Comparison of ENCODE assay signal across 8 mouse cellular contexts in genomic region chr10:91180301-91180700, GRCm38 (mm10). TPM values are rescaled to one million over a fixed set of nuclear protein-coding genes. Genes with fewer than 3 reads are reported as not detected.
DNase-seq lines count a peak whose midpoint lies in the region; ATAC-seq and TF ChIP-seq lines count a peak whose summit lies in the region.

No protein-coding gene starts in this region.

- no peak for TF ChIP-seq CTCF in intestine, postnatal 0 days (IDR thresholded peaks at IDR 0.05; ENCODE audit: low read depth)

- no peaks in the 10 kb centered on the region for H3K27me3 ChIP-seq in megakaryocyte, embryonic 14.5 days (replicated peaks)
- no peaks in the 10 kb centered on the region for H3K27me3 ChIP-seq in embryonic facial prominence, embryonic 10.5 days (replicated peaks; ENCODE audit: low read depth, poor library complexity, severe bottlenecking)
- no peaks in the 10 kb centered on the region for H3K27me3 ChIP-seq in intestine, postnatal 0 days (replicated peaks; ENCODE audit: control insufficient read depth, insufficient read depth, low read length)
- H3K27me3 ChIP-seq in neural tube, embryonic 12.5 days (replicated peaks) = no peaks in the 10 kb centered on the region

- DNase-seq in embryonic facial prominence, embryonic 10.5 days (ENCODE audit: low spot score) = peak; percentile 44
- DNase-seq in gastrocnemius, adult 18-20 months (ENCODE audit: low spot score) = no peak
- no peak for DNase-seq in cerebellum, adult 9-11 months
- no peak for DNase-seq in c-Kit-positive CD71-positive TER-119-positive erythroid progenitor cells, embryonic 14.5 days (ENCODE audit: low spot score)

- no peaks in the 10 kb centered on the region for H3K9me3 ChIP-seq in megakaryocyte, embryonic 14.5 days
- H3K9me3 ChIP-seq in embryonic facial prominence, embryonic 10.5 days = no peaks in the 10 kb centered on the region
- no peaks in the 10 kb centered on the region for H3K9me3 ChIP-seq in intestine, postnatal 0 days (ENCODE audit: control insufficient read depth)
- H3K9me3 ChIP-seq in neural tube, embryonic 12.5 days = no peaks in the 10 kb centered on the region

- H3K4me3 ChIP-seq in megakaryocyte, embryonic 14.5 days (replicated peaks) = peak overlapping the region; percentile 98
- H3K4me3 ChIP-seq in embryonic facial prominence, embryonic 10.5 days = peak overlapping the region; percentile 60
- H3K4me3 ChIP-seq in intestine, postnatal 0 days (ENCODE audit: low read depth, low read length) = peak overlapping the region; percentile 47
- no peak overlapping the region for H3K4me3 ChIP-seq in neural tube, embryonic 12.5 days

- ATAC-seq in megakaryocyte, adult 5-6 weeks (ENCODE audit: poor library complexity, severe bottlenecking) = no peak
- ATAC-seq in intestine, postnatal 0 days = no peak
- no peak for ATAC-seq in neural tube, embryonic 12.5 days (ENCODE audit: low FRiP score, low read depth)

- H3K36me3 ChIP-seq in megakaryocyte, embryonic 14.5 days (replicated peaks; ENCODE audit: low read length) = no peaks in the 10 kb centered on the region
- no peaks in the 10 kb centered on the region for H3K36me3 ChIP-seq in embryonic facial prominence, embryonic 10.5 days (replicated peaks)
- no peaks in the 10 kb centered on the region for H3K36me3 ChIP-seq in intestine, postnatal 0 days (ENCODE audit: control insufficient read depth, insufficient read depth)
- no peaks in the 10 kb centered on the region for H3K36me3 ChIP-seq in neural tube, embryonic 12.5 days

- H3K27ac ChIP-seq in embryonic facial prominence, embryonic 10.5 days (replicated peaks) = peak overlapping the region; percentile 95
- H3K27ac ChIP-seq in intestine, postnatal 0 days (ENCODE audit: low read depth, low read length) = peak overlapping the region; percentile 21; the same call in 1 of the 2 replicates
- H3K27ac ChIP-seq in neural tube, embryonic 12.5 days = peak overlapping the region; percentile 33; the same call in 1 of the 2 replicates

- H3K4me2 ChIP-seq in intestine, postnatal 0 days (replicated peaks; ENCODE audit: low read depth) = peak overlapping the region; percentile 67
- H3K4me2 ChIP-seq in neural tube, embryonic 12.5 days (replicated peaks) = peak overlapping the region; percentile 58

- peaks cover 45% of the 10 kb centered on the region for H3K4me1 ChIP-seq in megakaryocyte, embryonic 14.5 days
- H3K4me1 ChIP-seq in embryonic facial prominence, embryonic 10.5 days = peaks cover 23% of the 10 kb centered on the region
- H3K4me1 ChIP-seq in intestine, postnatal 0 days (replicated peaks; ENCODE audit: control insufficient read depth, insufficient read depth, low read length) = no peaks in the 10 kb centered on the region; the same call in 1 of the 2 replicates
- H3K4me1 ChIP-seq in neural tube, embryonic 12.5 days = peaks cover 10% of the 10 kb centered on the region

- H3K9ac ChIP-seq in intestine, postnatal 0 days (ENCODE audit: low read depth, low read length) = no peak overlapping the region
- H3K9ac ChIP-seq in neural tube, embryonic 12.5 days = 0 out of 2 replicates have a peak overlapping the region, but pooled peaks have one; percentile 26

- 28% methylated on average over 7 of the region's 7 CpGs for WGBS in embryonic facial prominence, embryonic 10.5 days
- 16% methylated on average over 7 of the region's 7 CpGs for WGBS in intestine, postnatal 0 days
- 31% methylated on average over 7 of the region's 7 CpGs for WGBS in neural tube, embryonic 12.5 days

RNA-seq across cellular contexts. Expression of gene Tmpo, which starts 0.8 kb away (rescaled TPM):
- 25.4 and 51.4 TPM in 2 replicates for polyA plus RNA-seq in megakaryocyte, embryonic 14.5 days (2012; ENCODE audit: insufficient read depth, low replicate concordance)
- total RNA-seq in megakaryocyte, adult 5-6 weeks (2015) = 559 and 619 TPM in 2 replicates
- 895 and 963 TPM in 2 replicates for total RNA-seq in megakaryocyte, adult 5-6 weeks (2017)
- 260 and 265 TPM in 2 replicates for polyA plus RNA-seq in embryonic facial prominence, embryonic 10.5 days (2016; fragmentation: Nextera tagmentation; extraction: Ambion mirVana)
- 57.7 and 59.7 TPM in 2 replicates for polyA plus RNA-seq in intestine, postnatal 0 days (2015; fragmentation: Nextera tagmentation; extraction: Ambion mirVana)
- polyA plus RNA-seq in neural tube, embryonic 12.5 days (2016; fragmentation: Nextera tagmentation; extraction: Ambion mirVana) = 269 and 292 TPM in 2 replicates
- total RNA-seq in gastrocnemius, adult 18-20 months (2021) = 10 to 100 TPM; 49.9 to 50.5 TPM

RNA-seq across cellular contexts. Expression of gene Slc25a3, which starts 56.4 kb away (rescaled TPM):
- 253 and 281 TPM in 2 replicates for polyA plus RNA-seq in megakaryocyte, embryonic 14.5 days (2012; ENCODE audit: insufficient read depth, low replicate concordance)
- 402 and 461 TPM in 2 replicates for total RNA-seq in megakaryocyte, adult 5-6 weeks (2015)
- 143 and 163 TPM in 2 replicates for total RNA-seq in megakaryocyte, adult 5-6 weeks (2017)
- polyA plus RNA-seq in embryonic facial prominence, embryonic 10.5 days (2016; fragmentation: Nextera tagmentation; extraction: Ambion mirVana) = 397 and 400 TPM in 2 replicates
- polyA plus RNA-seq in intestine, postnatal 0 days (2015; fragmentation: Nextera tagmentation; extraction: Ambion mirVana) = 1,127 and 1,178 TPM in 2 replicates
- 415 and 417 TPM in 2 replicates for polyA plus RNA-seq in neural tube, embryonic 12.5 days (2016; fragmentation: Nextera tagmentation; extraction: Ambion mirVana)
- 1,000 to 10,000 TPM; 1,039 to 1,209 TPM for total RNA-seq in gastrocnemius, adult 18-20 months (2021)

Comparison
In these comparisons a context has a peak if more than half of its experiments do, and no peak if none do; other contexts are left out.
1. H3K27ac ChIP-seq: peak in every context shown above with its lines; median percentile 95 in embryonic facial prominence, embryonic 10.5 days; 33 in neural tube, embryonic 12.5 days; 21 in intestine, postnatal 0 days.